Mouse (Mus musculus): ENCODE data around the gene Ky.

The Ky gene

GRCm38 (mm10) chr9:102553781-102554180 lies 48.2 kb downstream of the Ky start:
- DNase-seq = no peak

DNA sequence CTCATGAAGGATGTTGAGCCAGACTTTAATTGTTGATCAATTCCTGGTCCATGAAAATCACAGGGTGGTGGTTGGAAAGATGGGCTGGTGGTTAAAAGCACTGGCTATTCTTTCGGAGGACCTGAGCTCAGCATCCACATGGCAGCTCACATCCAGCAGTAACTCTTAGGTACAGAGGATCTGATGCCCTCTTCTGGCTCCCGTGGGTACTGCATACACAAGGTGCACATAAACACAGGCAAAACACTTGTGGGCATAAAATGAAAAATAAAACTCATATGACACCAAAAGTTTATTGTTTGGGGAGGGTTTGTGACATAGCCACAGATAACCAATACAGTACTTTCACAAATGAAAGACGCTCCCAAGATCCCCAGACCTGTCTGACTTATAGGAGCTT lies 52.9 kb downstream of the Ky start:
- no peak for DNase-seq

- no peak for DNase-seq
Measured at GRCm38 (mm10) chr9:102572888-102573287, 67.3 kb downstream of the Ky start.

- peak; percentile 22 for DNase-seq
Measured at GRCm38 (mm10) chr9:102577480-102577879, 71.9 kb downstream of the Ky start.

GRCm38 (mm10) chr9:102581921-102582469 lies 76.4 kb downstream of the Ky start:
- DNase-seq = no peak

GRCm38 (mm10) chr9:102587347-102587746 lies 81.8 kb downstream of the Ky start:
- DNase-seq = no peak

DNA sequence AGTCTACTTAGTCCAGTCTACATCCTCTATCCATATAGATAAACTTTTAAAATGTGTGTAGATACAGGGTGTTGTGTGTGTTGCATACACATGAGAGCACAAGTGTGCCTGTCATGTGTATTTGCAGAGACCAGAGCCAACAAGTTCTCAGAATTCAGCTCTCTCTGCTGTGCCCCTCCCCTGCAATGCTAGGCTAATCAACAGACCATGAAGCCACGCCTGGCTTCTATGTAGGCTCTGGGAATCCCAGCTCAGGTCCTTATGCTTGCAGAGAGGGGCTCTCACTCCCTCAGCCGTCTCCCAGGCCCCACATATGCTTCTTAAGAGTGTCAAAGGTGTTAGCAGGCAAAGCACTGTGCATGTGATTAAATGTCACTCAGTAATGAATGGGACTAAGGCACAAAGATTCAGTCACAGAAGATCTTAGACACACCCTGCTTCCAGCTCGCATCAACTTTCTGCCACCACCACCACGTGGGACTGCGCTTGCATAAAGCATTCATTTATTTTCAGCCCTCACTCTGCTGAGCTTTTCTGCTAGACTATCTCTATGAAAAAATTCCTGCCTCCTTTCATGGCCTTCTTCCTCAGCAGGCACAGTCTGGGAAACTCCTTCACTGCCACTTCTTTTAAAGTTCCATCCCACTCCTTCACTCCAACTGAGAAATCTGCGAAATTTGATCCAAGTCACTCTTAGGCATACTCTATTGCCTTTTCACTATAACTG lies 89.3 kb downstream of the Ky start:
- DNase-seq = no peak

All from lung, postnatal 10 days (tissue).